Mouse (Mus musculus): Measurements from ENCODE around the gene Sppl2b.
"Not testable (repeated sequence)": the region's sequence is repeated elsewhere in the genome, so short reads cannot be mapped to it uniquely, and the experiment has no call there.

The Sppl2b gene

GRCm38 (mm10) chr10:80854913-80855748 lies at the start of gene Sppl2b, which contains the start of gene Lsm7:
Sppl2b (plus strand) TSS chr10:80855275.
Lsm7 (minus strand) TSS chr10:80855209.
- peak; percentile 94 for DNase-seq (ENCODE audit: low read depth)

GRCm38 (mm10) chr10:80805322-80805721 lies 49.8 kb upstream of the Sppl2b start:
- DNase-seq (ENCODE audit: low read depth): no peak

GRCm38 (mm10) chr10:80805925-80806324 lies 49.1 kb upstream of the Sppl2b start:
- DNase-seq (ENCODE audit: low read depth): peak; percentile 55

- DNase-seq (ENCODE audit: low read depth): no peak
Measured at GRCm38 (mm10) chr10:80806341-80807056, 48.6 kb upstream of the Sppl2b start.

DNA sequence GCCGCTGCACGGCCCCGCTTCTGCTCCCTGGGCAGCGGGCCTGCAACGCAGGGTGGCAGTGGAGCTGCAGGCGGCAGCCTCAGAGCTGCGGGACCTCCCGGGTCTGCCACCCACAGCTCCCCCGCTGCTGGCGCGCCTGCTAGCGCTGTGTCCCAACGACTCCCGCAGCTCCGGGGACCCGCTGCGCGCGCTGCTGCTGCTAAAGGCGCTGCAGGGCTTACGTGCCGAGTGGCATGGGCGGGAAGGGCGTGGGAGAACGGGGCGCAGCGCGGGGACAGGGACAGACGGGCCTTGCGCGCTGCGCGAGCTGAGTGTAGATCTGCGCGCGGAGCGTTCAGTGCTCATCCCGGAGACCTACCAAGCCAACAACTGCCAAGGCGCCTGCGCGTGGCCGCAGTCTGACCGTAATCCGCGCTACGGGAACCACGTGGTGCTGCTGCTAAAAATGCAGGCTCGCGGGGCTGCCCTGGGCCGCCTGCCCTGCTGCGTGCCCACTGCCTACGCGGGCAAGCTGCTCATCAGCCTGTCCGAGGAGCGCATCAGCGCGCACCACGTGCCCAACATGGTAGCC lies 47.9 kb upstream of the Sppl2b start:
- no peak for DNase-seq (ENCODE audit: low read depth)

- no peak for DNase-seq (ENCODE audit: low read depth)
Measured at GRCm38 (mm10) chr10:80808099-80808984, 46.7 kb upstream of the Sppl2b start.

GRCm38 (mm10) chr10:80808985-80809632 lies 46.0 kb upstream of the Sppl2b start:
- no peak for DNase-seq (ENCODE audit: low read depth)

DNA sequence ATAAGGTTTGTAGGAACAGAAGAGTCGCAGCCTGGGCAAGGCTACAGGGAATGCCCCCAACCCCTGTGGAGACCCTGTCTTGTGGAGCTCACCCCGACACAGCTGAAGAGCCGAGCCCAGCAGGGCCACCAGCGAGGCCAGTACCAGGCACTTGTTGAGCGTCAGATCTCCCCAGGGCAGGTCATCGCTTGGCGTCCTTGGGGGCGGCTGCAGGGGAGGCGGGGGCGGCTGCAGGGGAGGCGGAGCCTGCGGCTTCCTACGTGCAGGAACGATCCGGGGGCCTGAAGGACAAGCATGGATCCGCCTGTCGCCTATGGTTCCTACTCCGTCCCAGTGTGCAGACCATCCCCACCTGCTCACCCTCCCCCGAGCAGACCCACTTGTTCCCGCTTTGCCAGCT lies 45.0 kb upstream of the Sppl2b start:
- DNase-seq (ENCODE audit: low read depth): no peak

DNA sequence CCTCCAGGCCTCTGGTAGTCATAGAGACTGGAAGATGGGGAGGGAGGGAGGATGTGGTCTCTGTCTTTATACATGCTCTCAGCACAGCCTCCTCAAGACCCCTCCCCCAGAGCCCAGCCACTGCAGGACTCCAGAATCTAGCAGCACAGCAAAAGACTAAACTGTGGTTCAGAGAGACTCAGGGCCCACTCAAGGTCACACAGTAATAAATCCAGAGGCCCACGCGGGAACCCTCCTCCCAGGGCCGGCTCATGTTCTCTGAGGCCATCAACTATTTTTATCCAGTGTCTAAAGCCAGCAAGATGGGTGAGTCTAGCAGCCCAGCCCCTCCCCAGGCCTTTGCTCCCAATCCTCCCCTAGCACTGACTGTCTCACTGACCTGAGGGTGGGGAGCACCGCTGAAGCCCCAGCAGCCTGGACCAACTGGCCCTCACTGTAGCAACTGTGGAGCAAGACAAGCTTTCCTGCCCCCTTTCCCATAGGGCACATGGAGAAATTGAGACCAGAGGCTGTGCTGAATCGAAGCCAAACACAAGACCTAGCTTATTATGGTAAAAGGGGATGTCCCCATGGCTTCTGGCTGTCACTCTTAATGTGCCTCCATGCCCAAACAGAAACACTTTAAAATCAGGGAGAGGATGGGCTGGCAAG lies 42.6 kb upstream of the Sppl2b start:
- no peak for DNase-seq (ENCODE audit: low read depth)

DNA sequence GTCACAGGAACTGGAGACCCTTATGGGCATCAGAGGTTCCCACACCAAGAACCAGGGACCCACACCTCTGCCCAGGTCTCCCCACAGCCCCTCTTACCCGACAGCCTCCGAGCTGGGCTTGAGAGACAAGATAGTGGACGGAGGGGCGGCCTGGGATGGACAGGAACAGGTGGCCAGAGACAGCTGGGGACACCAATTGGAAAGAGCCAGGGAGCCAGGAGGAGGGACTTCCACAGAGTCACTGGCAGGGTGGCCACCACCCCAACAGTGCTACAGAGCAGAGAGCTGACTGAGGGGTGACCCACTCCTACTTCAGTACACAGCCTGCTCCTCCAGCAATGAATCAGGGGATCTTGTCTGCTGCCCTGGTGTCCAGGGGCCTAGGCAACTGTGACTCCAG lies 41.7 kb upstream of the Sppl2b start, which contains the start of gene Jsrp1:
Gene Jsrp1, minus strand, starts transcription at position 133 of the 400 bp plus-strand sequence.
- DNase-seq (ENCODE audit: low read depth): no peak

DNA sequence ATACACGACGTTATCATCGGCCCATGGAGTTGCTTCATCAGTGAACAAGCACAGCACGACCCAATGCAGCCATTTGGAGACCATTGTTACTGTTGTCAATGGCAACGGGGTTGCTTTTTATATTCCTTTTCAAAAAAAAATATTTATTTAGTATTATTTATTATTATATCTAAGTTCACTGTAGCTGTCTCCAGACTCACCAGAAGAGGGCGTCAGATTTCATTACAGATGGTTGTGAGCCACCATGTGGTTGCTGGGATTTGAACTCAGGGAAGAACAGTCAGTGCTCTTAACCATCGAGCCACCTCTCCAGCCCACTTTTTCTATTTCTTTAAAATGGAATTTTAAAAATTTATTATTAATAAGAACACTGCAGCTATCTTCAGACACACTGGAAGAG lies 40.3 kb upstream of the Sppl2b start:
- no peak for DNase-seq (ENCODE audit: low read depth)

- DNase-seq (ENCODE audit: low read depth): not testable (repeated sequence)
Measured at GRCm38 (mm10) chr10:80816303-80816702, 38.8 kb upstream of the Sppl2b start.

GRCm38 (mm10) chr10:80817164-80817563 lies 37.9 kb upstream of the Sppl2b start:
- DNase-seq (ENCODE audit: low read depth): no peak

- DNase-seq (ENCODE audit: low read depth): peak; percentile 74
Measured at GRCm38 (mm10) chr10:80817955-80818354, 37.1 kb upstream of the Sppl2b start.

DNA sequence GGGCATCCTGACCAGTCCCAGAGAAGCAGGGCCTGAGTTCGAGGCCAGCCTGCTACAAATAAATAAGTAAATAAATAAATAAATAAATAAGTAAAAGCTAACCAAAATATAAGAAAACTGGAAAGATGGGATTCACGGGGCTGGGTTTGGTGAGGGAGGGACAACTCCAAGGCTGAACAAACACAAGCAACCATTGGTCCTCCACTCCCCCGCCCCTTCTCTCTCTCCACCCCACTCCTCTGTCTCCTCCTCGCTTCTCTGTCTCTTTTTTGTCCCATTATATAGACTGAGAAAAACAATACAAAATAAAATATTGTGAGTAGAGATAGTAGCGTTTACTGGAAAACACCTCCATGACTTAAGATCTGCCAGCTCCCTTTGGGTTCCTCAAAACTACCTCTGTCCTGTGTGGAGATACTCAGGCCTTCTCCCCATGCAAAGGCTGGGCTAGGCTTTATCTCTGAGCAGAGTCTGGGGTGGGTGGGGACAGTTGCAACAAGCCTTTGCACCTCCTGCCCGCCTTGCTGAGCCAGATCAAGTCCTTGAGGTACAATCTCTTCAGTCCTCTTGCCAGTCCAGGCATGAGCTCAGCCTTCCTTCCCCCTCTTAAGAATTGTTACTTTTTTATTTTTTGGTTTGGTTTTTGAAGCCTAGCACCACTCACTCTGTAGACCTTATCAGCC lies 36.3 kb upstream of the Sppl2b start:
- DNase-seq (ENCODE audit: low read depth): no peak

DNA sequence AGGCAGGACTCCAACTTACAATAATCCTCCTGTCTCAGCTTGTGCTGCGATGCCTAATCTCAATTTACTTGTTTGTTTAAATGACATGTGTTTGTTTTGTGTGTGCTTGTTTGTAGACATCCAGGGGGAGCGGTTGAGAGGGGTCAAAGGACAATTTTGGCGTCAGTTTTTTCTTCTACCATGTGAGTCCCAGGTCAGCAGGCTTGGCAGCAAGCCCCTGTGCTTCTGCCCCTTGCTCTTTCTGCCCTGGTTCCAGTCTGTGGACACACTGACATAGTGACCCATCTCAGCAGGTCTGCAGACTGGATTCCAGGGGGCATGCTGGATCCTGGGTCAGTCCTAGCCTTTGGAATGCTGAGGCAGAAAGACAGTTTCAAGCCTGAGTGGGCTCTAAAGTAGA lies 35.7 kb upstream of the Sppl2b start:
- DNase-seq (ENCODE audit: low read depth): no peak

GRCm38 (mm10) chr10:80821991-80822390 lies 33.1 kb upstream of the Sppl2b start:
- peak; percentile 65 for DNase-seq (ENCODE audit: low read depth)

GRCm38 (mm10) chr10:80822528-80822927 lies 32.5 kb upstream of the Sppl2b start:
- no peak for DNase-seq (ENCODE audit: low read depth)

DNA sequence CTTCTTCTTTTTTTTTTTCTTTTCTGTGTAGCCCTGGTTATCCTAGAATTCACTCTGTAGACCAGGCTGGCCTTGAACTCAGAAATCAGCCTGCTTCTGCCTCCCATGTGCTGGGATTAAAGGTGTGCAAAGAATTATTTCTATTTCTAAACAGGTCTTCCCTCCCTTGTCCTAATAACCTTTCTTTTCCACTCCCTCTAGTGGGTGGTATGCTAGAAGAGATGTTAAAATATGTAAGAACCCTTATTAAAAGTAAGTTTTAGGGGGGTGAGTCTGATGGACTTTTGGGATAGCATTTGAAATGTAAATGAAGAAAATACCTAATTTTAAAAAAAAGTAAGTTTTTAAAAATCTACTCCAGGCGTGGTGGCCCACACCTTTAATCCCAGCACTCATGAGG lies 31.8 kb upstream of the Sppl2b start:
- DNase-seq (ENCODE audit: low read depth): no peak

All from 416B (cell line).